Mouse (Mus musculus): ENCODE data around the gene Mrpl55. TPM values are rescaled to one million over a fixed set of nuclear protein-coding genes. Genes with fewer than 3 reads are reported as not detected.

Mrpl55 gene
- polyA plus RNA-seq, 1 experiment from 2014 or later = 108 TPM

GRCm38 (mm10) chr11:59222306-59222705 lies 20.0 kb downstream of the Mrpl55 start:
- Histone ChIP-seq H3K9me3 (ENCODE audit: control insufficient read depth, low read length) (no peaks in the 10 kb centered on the region), H3K4me2 (ENCODE audit: low read depth, low read length) (no peak overlapping the region), H3K27me3 (ENCODE audit: control insufficient read depth, insufficient read depth, low read length) (no peaks in the 10 kb centered on the region), H3K36me3 (ENCODE audit: control insufficient read depth, insufficient read depth, low read length) (no peaks in the 10 kb centered on the region), H3K27ac (ENCODE audit: low read depth, low read length) (no peak overlapping the region), H3K9ac (replicated peaks; ENCODE audit: low read depth, low read length) (no peak overlapping the region), H3K4me1 (ENCODE audit: control insufficient read depth, insufficient read depth, low read length) (peaks cover 24% of the 10 kb centered on the region), H3K4me3 (ENCODE audit: low read depth, low read length) (no peak overlapping the region)
- 94% methylated on average over 4 of the region's 4 CpGs for WGBS
- no peak for ATAC-seq (ENCODE audit: low read depth)

- Histone ChIP-seq H3K9ac (replicated peaks; ENCODE audit: low read depth, low read length) (no peak overlapping the region), H3K36me3 (ENCODE audit: control insufficient read depth, insufficient read depth, low read length) (no peaks in the 10 kb centered on the region), H3K4me2 (ENCODE audit: low read depth, low read length) (no peak overlapping the region), H3K4me1 (ENCODE audit: control insufficient read depth, insufficient read depth, low read length) (peaks cover 28% of the 10 kb centered on the region), H3K9me3 (ENCODE audit: control insufficient read depth, low read length) (no peaks in the 10 kb centered on the region), H3K4me3 (ENCODE audit: low read depth, low read length) (no peak overlapping the region), H3K27me3 (ENCODE audit: control insufficient read depth, insufficient read depth, low read length) (no peaks in the 10 kb centered on the region), H3K27ac (ENCODE audit: low read depth, low read length) (no peak overlapping the region)
- WGBS = 94% methylated on average over 3 of the region's 3 CpGs
- ATAC-seq (ENCODE audit: low read depth) = no peak
These were observed 21.7 kb downstream of the Mrpl55 start for GRCm38 (mm10) chr11:59224025-59224424.

GRCm38 (mm10) chr11:59224470-59224869 lies 22.2 kb downstream of the Mrpl55 start:
- no peak overlapping the region for H3K9ac ChIP-seq (replicated peaks; ENCODE audit: low read depth, low read length)
- no peak overlapping the region for H3K4me2 ChIP-seq (ENCODE audit: low read depth, low read length)
- H3K4me1 ChIP-seq (ENCODE audit: control insufficient read depth, insufficient read depth, low read length) = peaks cover 28% of the 10 kb centered on the region
- no peaks in the 10 kb centered on the region for H3K27me3 ChIP-seq (ENCODE audit: control insufficient read depth, insufficient read depth, low read length)
- no peak overlapping the region for H3K27ac ChIP-seq (ENCODE audit: low read depth, low read length)
- ATAC-seq (ENCODE audit: low read depth) = no peak
- 75% methylated on average over 2 of the region's 2 CpGs for WGBS
- no peaks in the 10 kb centered on the region for H3K36me3 ChIP-seq (ENCODE audit: control insufficient read depth, insufficient read depth, low read length)
- H3K9me3 ChIP-seq (ENCODE audit: control insufficient read depth, low read length) = no peaks in the 10 kb centered on the region
- H3K4me3 ChIP-seq (ENCODE audit: low read depth, low read length) = no peak overlapping the region

GRCm38 (mm10) chr11:59225167-59225566 lies 22.9 kb downstream of the Mrpl55 start:
- Histone ChIP-seq H3K9ac (replicated peaks; ENCODE audit: low read depth, low read length) (no peak overlapping the region), H3K27ac (ENCODE audit: low read depth, low read length) (no peak overlapping the region), H3K4me1 (ENCODE audit: control insufficient read depth, insufficient read depth, low read length) (peaks cover 28% of the 10 kb centered on the region), H3K27me3 (ENCODE audit: control insufficient read depth, insufficient read depth, low read length) (no peaks in the 10 kb centered on the region), H3K4me3 (ENCODE audit: low read depth, low read length) (no peak overlapping the region), H3K36me3 (ENCODE audit: control insufficient read depth, insufficient read depth, low read length) (no peaks in the 10 kb centered on the region), H3K9me3 (ENCODE audit: control insufficient read depth, low read length) (no peaks in the 10 kb centered on the region), H3K4me2 (ENCODE audit: low read depth, low read length) (peak overlapping the region; percentile 24; the same call in 1 of the 2 replicates)
- 87% methylated on average over 2 of the region's 2 CpGs for WGBS
- no peak for ATAC-seq (ENCODE audit: low read depth)

- no peaks in the 10 kb centered on the region for H3K36me3 ChIP-seq (ENCODE audit: control insufficient read depth, insufficient read depth, low read length)
- peaks cover 28% of the 10 kb centered on the region for H3K4me1 ChIP-seq (ENCODE audit: control insufficient read depth, insufficient read depth, low read length)
- H3K27ac ChIP-seq (ENCODE audit: low read depth, low read length) = no peak overlapping the region
- no peaks in the 10 kb centered on the region for H3K27me3 ChIP-seq (ENCODE audit: control insufficient read depth, insufficient read depth, low read length)
- ATAC-seq (ENCODE audit: low read depth) = no peak
- WGBS = 74% methylated on average over 3 of the region's 3 CpGs
- H3K9me3 ChIP-seq (ENCODE audit: control insufficient read depth, low read length) = no peaks in the 10 kb centered on the region
- H3K4me3 ChIP-seq (ENCODE audit: low read depth, low read length) = peak overlapping the region; percentile 100
- 0 out of 2 replicates have a peak overlapping the region, but pooled peaks have one; percentile 11 for H3K9ac ChIP-seq (replicated peaks; ENCODE audit: low read depth, low read length)
- peak overlapping the region; percentile 93 for H3K4me2 ChIP-seq (ENCODE audit: low read depth, low read length)
These were observed 24.0 kb downstream of the Mrpl55 start for GRCm38 (mm10) chr11:59226251-59226650.

GRCm38 (mm10) chr11:59226787-59227603 lies 24.7 kb downstream of the Mrpl55 start:
- peaks cover 28% of the 10 kb centered on the region for H3K4me1 ChIP-seq (ENCODE audit: control insufficient read depth, insufficient read depth, low read length)
- no peak for ATAC-seq (ENCODE audit: low read depth)
- no peaks in the 10 kb centered on the region for H3K36me3 ChIP-seq (ENCODE audit: control insufficient read depth, insufficient read depth, low read length)
- H3K4me2 ChIP-seq (ENCODE audit: low read depth, low read length) = peak overlapping the region; percentile 93
- WGBS = 6% methylated on average over 21 of the region's 21 CpGs
- peak overlapping the region; percentile 98 for H3K9ac ChIP-seq (replicated peaks; ENCODE audit: low read depth, low read length)
- H3K27ac ChIP-seq (ENCODE audit: low read depth, low read length) = peak overlapping the region; percentile 93; the same call in 1 of the 2 replicates
- no peaks in the 10 kb centered on the region for H3K27me3 ChIP-seq (ENCODE audit: control insufficient read depth, insufficient read depth, low read length)
- H3K4me3 ChIP-seq (ENCODE audit: low read depth, low read length) = peak overlapping the region; percentile 100
- H3K9me3 ChIP-seq (ENCODE audit: control insufficient read depth, low read length) = no peaks in the 10 kb centered on the region

GRCm38 (mm10) chr11:59227604-59228121 lies 25.4 kb downstream of the Mrpl55 start:
- Histone ChIP-seq H3K9me3 (ENCODE audit: control insufficient read depth, low read length) (no peaks in the 10 kb centered on the region), H3K27ac (ENCODE audit: low read depth, low read length) (peak overlapping the region; percentile 93), H3K36me3 (ENCODE audit: control insufficient read depth, insufficient read depth, low read length) (no peaks in the 10 kb centered on the region), H3K4me2 (ENCODE audit: low read depth, low read length) (peak overlapping the region; percentile 93), H3K4me3 (ENCODE audit: low read depth, low read length) (peak overlapping the region; percentile 100), H3K9ac (replicated peaks; ENCODE audit: low read depth, low read length) (peak overlapping the region; percentile 98), H3K4me1 (ENCODE audit: control insufficient read depth, insufficient read depth, low read length) (peaks cover 28% of the 10 kb centered on the region), H3K27me3 (ENCODE audit: control insufficient read depth, insufficient read depth, low read length) (no peaks in the 10 kb centered on the region)
- under 1% methylated on average over 43 of the region's 51 CpGs for WGBS
- ATAC-seq (ENCODE audit: low read depth) = peak; percentile 78

GRCm38 (mm10) chr11:59228122-59228953 lies 26.1 kb downstream of the Mrpl55 start, which contains the start of gene Arf1:
Gene Arf1 (minus strand): TSS chr11:59228270.
- H3K36me3 ChIP-seq (ENCODE audit: control insufficient read depth, insufficient read depth, low read length) = no peaks in the 10 kb centered on the region
- H3K4me1 ChIP-seq (ENCODE audit: control insufficient read depth, insufficient read depth, low read length) = peaks cover 28% of the 10 kb centered on the region
- peak within 1 kb of the TSS; percentile 93 for H3K4me2 ChIP-seq (ENCODE audit: low read depth, low read length)
- H3K27me3 ChIP-seq (ENCODE audit: control insufficient read depth, insufficient read depth, low read length) = no peaks in the 10 kb centered on the region
- no peaks in the 10 kb centered on the region for H3K9me3 ChIP-seq (ENCODE audit: control insufficient read depth, low read length)
- peak within 1 kb of the TSS; percentile 100 for H3K4me3 ChIP-seq (ENCODE audit: low read depth, low read length)
- H3K27ac ChIP-seq (ENCODE audit: low read depth, low read length) = peak within 1 kb of the TSS; percentile 93
- H3K9ac ChIP-seq (replicated peaks; ENCODE audit: low read depth, low read length) = peak within 1 kb of the TSS; percentile 98
- ATAC-seq (ENCODE audit: low read depth) = peak; percentile 95
- 6% methylated on average over 58 of the region's 59 CpGs for WGBS
